Mouse (Mus musculus) stomach, postnatal 0 days (tissue): ENCODE results near the gene Mapk8ip2.

Experiments
- CTCF ChIP-seq: IDR thresholded peaks from 2 replicates; pipeline ENCODE4 v1.5.1; 2016; ENCODE audit warnings: antibody characterized with exemption, low read depth, mild to moderate bottlenecking, moderate library complexity
- EP300 ChIP-seq: optimal IDR thresholded peaks from 2 replicates; pipeline ENCODE3; 2016; ENCODE audit warnings: antibody characterized with exemption

DNA sequence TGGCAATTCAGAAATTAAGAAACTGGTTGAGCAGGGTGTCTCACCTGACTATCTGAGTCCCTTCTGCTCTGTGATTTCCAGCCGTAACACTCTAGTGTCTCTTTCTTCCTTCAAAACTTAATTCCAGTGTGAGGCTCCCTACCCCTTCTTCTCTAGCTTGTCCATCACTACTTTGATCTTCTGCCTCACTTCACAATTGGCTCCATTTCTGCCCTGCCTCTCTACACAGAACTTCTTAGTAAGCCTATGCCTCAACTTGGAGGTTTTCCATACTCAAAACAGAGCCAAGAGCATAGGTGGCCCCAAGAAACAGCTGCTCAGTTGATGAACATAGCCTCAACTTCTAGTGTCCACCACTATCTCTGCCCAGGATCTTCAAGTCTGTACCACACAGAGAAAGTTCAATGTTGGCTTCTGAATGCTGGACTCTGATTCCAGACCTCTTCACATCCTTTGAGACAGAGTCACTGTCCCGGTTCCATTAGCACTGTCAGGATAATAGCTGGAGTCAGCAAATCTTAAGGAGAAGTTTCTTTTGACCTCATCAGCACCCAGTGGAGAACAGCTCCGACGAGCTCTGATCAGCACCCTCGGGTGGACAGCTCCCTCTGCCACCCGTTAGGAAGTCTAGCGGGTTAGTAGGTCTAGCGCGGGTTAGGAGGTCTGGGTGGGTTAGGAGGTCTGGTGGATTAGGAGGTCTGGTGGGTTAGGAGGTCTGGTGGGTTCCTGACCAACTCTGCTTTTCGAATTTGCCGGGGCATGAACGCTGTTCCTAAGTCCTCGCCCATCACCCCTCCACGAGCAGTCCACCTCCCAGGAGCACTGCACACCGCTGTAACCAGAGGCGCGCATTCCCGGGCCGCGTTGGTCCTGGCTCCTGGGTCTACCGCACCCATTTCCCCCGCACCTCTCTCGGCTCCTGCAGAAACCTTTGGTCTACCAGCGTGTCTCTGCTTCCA, 528 bp upstream of the Mapk8ip2 start:
- TF ChIP-seq CTCF = 0 out of 2 replicates have a peak, but pooled peaks have one; percentile 9
- no peak for TF ChIP-seq EP300
